Mouse (Mus musculus): ENCODE results near the gene Mthfsd.

DNA sequence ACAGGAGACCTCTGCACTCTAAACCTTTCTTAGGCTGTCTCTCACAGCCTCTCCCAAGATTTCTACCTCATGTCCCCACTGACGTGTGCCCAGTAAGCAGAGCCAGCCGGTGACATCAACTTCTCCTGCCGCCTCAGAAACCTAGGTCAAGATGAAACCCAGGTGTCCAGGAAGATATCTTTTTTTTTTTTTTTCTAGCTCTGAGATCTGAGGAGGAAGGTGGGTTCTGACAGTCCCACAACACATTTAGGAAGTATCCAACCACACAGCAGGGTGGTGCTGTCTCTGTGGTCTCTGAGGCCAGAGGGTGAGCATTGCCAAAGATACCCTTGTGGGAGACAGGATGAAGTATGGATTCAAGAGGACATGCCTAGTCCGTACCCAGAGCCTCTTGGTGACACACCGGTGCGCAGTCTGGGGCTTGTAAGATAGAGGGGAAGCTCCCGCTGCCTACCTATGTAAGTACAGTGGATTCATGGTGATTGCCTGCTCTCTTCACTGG lies 48.8 kb upstream of the Mthfsd start:
- TF ChIP-seq CTCF (IDR thresholded peaks at IDR 0.05; ENCODE audit: low read depth, low read length) = no peak
- TF ChIP-seq POLR2A (IDR thresholded peaks at IDR 0.05; ENCODE audit: extremely low read depth, insufficient read depth, low read length) = no peak

Measured in liver, adult 2 months (tissue).